Mouse (Mus musculus) myocyte (in vitro differentiated cells): ENCODE results near the gene Dock1. TPM values are rescaled to one million over a fixed set of nuclear protein-coding genes. Genes with fewer than 3 reads are reported as not detected.

Experiments used
- H3K27me3 ChIP-seq: one replicate; pipeline ENCODE4 v1.6.1; 2011; ENCODE audit not compliant: control insufficient read depth, insufficient read depth, insufficient read length
- H3K36me3 ChIP-seq: one replicate; pipeline ENCODE4 v1.6.1; 2011; ENCODE audit not compliant: control insufficient read depth, insufficient read depth
- H3K4me2 ChIP-seq: one replicate; pipeline ENCODE4 v1.6.1; 2011; ENCODE audit warnings: low read depth, control low read depth
- H3K4me3 ChIP-seq: one replicate; pipeline ENCODE4 v1.5.1; 2011; ENCODE audit warnings: mild to moderate bottlenecking, control low read depth, moderate library complexity
- H3K79me2 ChIP-seq: one replicate; pipeline ENCODE4 v1.6.1; 2011; ENCODE audit not compliant: control insufficient read depth, insufficient read depth
- H3ac ChIP-seq: one replicate; pipeline ENCODE4 v1.6.1; 2011; ENCODE audit not compliant: control insufficient read depth, insufficient read length
- CEBPB ChIP-seq: IDR thresholded peaks from 2 replicates; pipeline ENCODE4 v1.6.1; 2011; ENCODE audit warnings: mild to moderate bottlenecking, moderate library complexity; ENCODE audit not compliant: poor library complexity, insufficient read depth, severe bottlenecking
- E2F4 ChIP-seq: IDR thresholded peaks from one replicate; pipeline ENCODE4 v1.6.1; 2011; ENCODE audit warnings: mild to moderate bottlenecking, control low read depth, moderate library complexity; ENCODE audit not compliant: insufficient read depth
- MAX ChIP-seq: IDR thresholded peaks from one replicate; pipeline ENCODE4 v1.6.1; 2011; ENCODE audit warnings: low read depth, mild to moderate bottlenecking, control low read depth
- MYOD1 ChIP-seq, 3 experiments: IDR thresholded peaks; one replicate each; pipeline ENCODE4 v1.6.1; 2011; ENCODE audit warnings: control low read depth in 2 of 3, low read depth in 2 of 3, mild to moderate bottlenecking in 2 of 3, moderate library complexity in 1 of 3; ENCODE audit not compliant: insufficient read length in 2 of 3, control insufficient read depth in 1 of 3
- MYOG ChIP-seq, 3 experiments: IDR thresholded peaks; one replicate each; pipeline ENCODE4 v1.6.1; 2011; ENCODE audit warnings: control low read depth in 2 of 3, low read depth in 2 of 3, mild to moderate bottlenecking in 2 of 3; ENCODE audit not compliant: insufficient read length in 2 of 3, control insufficient read depth in 1 of 3, insufficient read depth in 1 of 3
- POLR2A ChIP-seq: IDR thresholded peaks from one replicate; pipeline ENCODE4 v1.6.1; 2011; ENCODE audit warnings: low read depth, mild to moderate bottlenecking, control low read depth, moderate library complexity; ENCODE audit not compliant: insufficient read length
- POLR2AphosphoS2 ChIP-seq: IDR thresholded peaks from one replicate; pipeline ENCODE4 v1.6.1; 2011; ENCODE audit warnings: low read depth, control low read depth; ENCODE audit not compliant: insufficient read length
- REST ChIP-seq: IDR thresholded peaks from one replicate; pipeline ENCODE4 v1.6.1; 2011; ENCODE audit warnings: mild to moderate bottlenecking, control low read depth, moderate library complexity; ENCODE audit not compliant: insufficient read depth, insufficient read length
- SRF ChIP-seq: IDR thresholded peaks from one replicate; pipeline ENCODE4 v1.6.1; 2011; ENCODE audit warnings: low read depth; ENCODE audit not compliant: control insufficient read depth, insufficient read length
- TCF12 ChIP-seq: IDR thresholded peaks from one replicate; pipeline ENCODE4 v1.6.1; 2011; ENCODE audit warnings: mild to moderate bottlenecking, control low read depth; ENCODE audit not compliant: poor library complexity, insufficient read depth, severe bottlenecking
- TCF3 ChIP-seq: IDR thresholded peaks from one replicate; pipeline ENCODE4 v1.6.1; 2011; ENCODE audit warnings: low read depth, control low read depth; ENCODE audit not compliant: insufficient read length
- USF1 ChIP-seq: IDR thresholded peaks from one replicate; pipeline ENCODE4 v1.6.1; 2011; ENCODE audit warnings: low read depth, mild to moderate bottlenecking, control low read depth, moderate library complexity
- polyA plus RNA-seq: library from polyadenylated mRNA; unstranded; fragments of >200 nt; fragmentation: generic; extraction: Trizol; gene quantifications from one replicate; pipeline ENCODE4 v1.2.1, GENCODE M21; 2012; ENCODE audit warnings: missing spikeins

Dock1 gene
- polyA plus RNA-seq, 1 experiment: 6.2 TPM

GRCm38 (mm10) chr7:134809241-134809975 lies 139.0 kb downstream of the Dock1 start:
- Histone ChIP-seq H3K27me3 (no peaks in the 10 kb centered on the region), H3K36me3 (no peaks in the 10 kb centered on the region), H3K4me3 (no peak overlapping the region), H3ac (no peak overlapping the region), H3K4me2 (no peak overlapping the region), H3K79me2 (no peaks in the 10 kb centered on the region)
- TF ChIP-seq E2F4 (no peak), TCF3 (no peak), POLR2AphosphoS2 (no peak), MAX (no peak), MYOD1 (IDR thresholded peaks at IDR 0.05; ENCODE audit: control insufficient read depth in 1 of 3, insufficient read length in 2 of 3, low read depth in 2 of 3) (no peak), CEBPB (no peak), POLR2A (no peak), MYOG (IDR thresholded peaks at IDR 0.05; ENCODE audit: control insufficient read depth in 1 of 3, insufficient read depth in 1 of 3, insufficient read length in 2 of 3, low read depth in 2 of 3) (no peak), USF1 (no peak)

GRCm38 (mm10) chr7:134818471-134818870 lies 148.0 kb downstream of the Dock1 start:
- H3K79me2 ChIP-seq: no peaks in the 10 kb centered on the region
- no peak overlapping the region for H3ac ChIP-seq
- H3K36me3 ChIP-seq: peaks cover 6% of the 10 kb centered on the region
- H3K4me2 ChIP-seq: no peak overlapping the region
- no peaks in the 10 kb centered on the region for H3K27me3 ChIP-seq
- no peak for TF ChIP-seq USF1
- H3K4me3 ChIP-seq: no peak overlapping the region

GRCm38 (mm10) chr7:134821264-134821663 lies 150.8 kb downstream of the Dock1 start:
- no peak overlapping the region for H3ac ChIP-seq
- peaks cover 6% of the 10 kb centered on the region for H3K36me3 ChIP-seq
- H3K79me2 ChIP-seq: no peaks in the 10 kb centered on the region
- H3K27me3 ChIP-seq: no peaks in the 10 kb centered on the region
- no peak overlapping the region for H3K4me3 ChIP-seq
- no peak overlapping the region for H3K4me2 ChIP-seq
- TF ChIP-seq MAX (no peak), POLR2A (no peak), E2F4 (no peak), POLR2AphosphoS2 (no peak), CEBPB (no peak), MYOG (IDR thresholded peaks at IDR 0.05; ENCODE audit: control insufficient read depth in 1 of 3, insufficient read depth in 1 of 3, insufficient read length in 2 of 3, low read depth in 2 of 3) (no peak), TCF3 (no peak), TCF12 (no peak), USF1 (no peak), MYOD1 (IDR thresholded peaks at IDR 0.05; ENCODE audit: control insufficient read depth in 1 of 3, insufficient read length in 2 of 3, low read depth in 2 of 3) (no peak), REST (no peak), SRF (no peak)

GRCm38 (mm10) chr7:134822006-134822405 lies 151.6 kb downstream of the Dock1 start:
- TF ChIP-seq POLR2AphosphoS2 (no peak), POLR2A (no peak), E2F4 (no peak), MAX (no peak), MYOD1 (IDR thresholded peaks at IDR 0.05; ENCODE audit: control insufficient read depth in 1 of 3, insufficient read length in 2 of 3, low read depth in 2 of 3) (no peak), MYOG (IDR thresholded peaks at IDR 0.05; ENCODE audit: control insufficient read depth in 1 of 3, insufficient read depth in 1 of 3, insufficient read length in 2 of 3, low read depth in 2 of 3) (no peak), TCF3 (no peak), CEBPB (no peak), TCF12 (no peak), REST (no peak), SRF (no peak), USF1 (no peak)
- Histone ChIP-seq H3K4me3 (no peak overlapping the region), H3K79me2 (no peaks in the 10 kb centered on the region), H3K36me3 (peaks cover 5% of the 10 kb centered on the region), H3K27me3 (no peaks in the 10 kb centered on the region), H3ac (no peak overlapping the region), H3K4me2 (no peak overlapping the region)

GRCm38 (mm10) chr7:134823891-134824290 lies 153.4 kb downstream of the Dock1 start:
- TF ChIP-seq POLR2A (no peak), REST (no peak), E2F4 (no peak), MYOG (IDR thresholded peaks at IDR 0.05; ENCODE audit: control insufficient read depth in 1 of 3, insufficient read depth in 1 of 3, insufficient read length in 2 of 3, low read depth in 2 of 3) (no peak), TCF3 (no peak)
- no peaks in the 10 kb centered on the region for H3K36me3 ChIP-seq
- H3K79me2 ChIP-seq: no peaks in the 10 kb centered on the region
- H3K27me3 ChIP-seq: no peaks in the 10 kb centered on the region
- no peak overlapping the region for H3K4me2 ChIP-seq
- no peak overlapping the region for H3ac ChIP-seq
- H3K4me3 ChIP-seq: no peak overlapping the region
